Mouse (Mus musculus): ENCODE data around the gene Stmn1. TPM values are rescaled to one million over a fixed set of nuclear protein-coding genes. Genes with fewer than 3 reads are reported as not detected.
"Not testable (repeated sequence)": the region's sequence is repeated elsewhere in the genome, so short reads cannot be mapped to it uniquely, and the experiment has no call there.

Gene Stmn1
- polyA plus RNA-seq, 1 experiment from 2014 or later, result 1,522 TPM

DNA sequence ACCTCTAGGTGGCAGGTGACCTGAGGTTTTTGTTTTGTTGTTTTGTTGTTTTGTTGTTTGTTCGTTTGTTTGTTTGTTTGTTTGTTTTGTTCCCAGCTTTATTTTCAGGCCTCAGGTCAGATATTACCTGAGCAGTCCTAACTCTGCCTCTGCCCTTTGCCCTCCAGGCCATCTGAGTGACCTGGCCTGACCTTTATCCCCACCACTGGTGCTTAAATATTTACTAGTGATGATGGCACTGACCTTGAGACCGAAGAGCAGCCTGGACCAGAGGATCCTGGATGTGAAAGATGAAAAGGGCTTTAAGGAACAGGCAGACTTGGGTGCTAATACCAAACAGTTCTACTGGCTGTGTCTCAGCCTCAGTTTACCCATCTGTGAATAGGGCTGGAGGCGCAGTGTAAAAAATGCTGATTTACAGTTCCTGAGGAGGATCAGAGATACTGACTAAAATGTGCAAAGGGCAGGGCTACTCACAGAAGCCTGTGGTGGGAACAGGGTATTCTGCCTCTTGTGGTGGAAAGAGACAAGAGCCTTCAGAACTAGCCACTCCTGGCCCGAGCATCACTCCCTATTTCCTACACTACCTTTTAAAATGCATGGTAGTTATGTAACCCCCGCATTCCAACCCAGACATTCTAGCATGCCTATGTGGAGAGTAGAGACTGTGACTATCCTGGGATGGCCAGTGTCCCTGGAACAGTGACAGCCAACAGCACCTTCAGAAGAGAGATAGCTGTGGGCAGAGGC, 17.2 kb downstream of the Stmn1 start:
- Histone ChIP-seq H3K9ac (ENCODE audit: low read length) (no peak overlapping the region), H3K4me2 (ENCODE audit: low read length) (no peak overlapping the region), H3K36me3 (ENCODE audit: control insufficient read depth, insufficient read depth, low read length) (no peaks in the 10 kb centered on the region), H3K9me3 (ENCODE audit: control insufficient read depth, low read length) (no peaks in the 10 kb centered on the region), H3K27ac (ENCODE audit: low read depth) (no peak overlapping the region), H3K4me1 (replicated peaks; ENCODE audit: control insufficient read depth, insufficient read depth, low read length) (no peaks in the 10 kb centered on the region), H3K27me3 (replicated peaks; ENCODE audit: control insufficient read depth, insufficient read depth, low read length) (no peaks in the 10 kb centered on the region), H3K4me3 (ENCODE audit: low read depth, low read length) (no peak overlapping the region)
- ATAC-seq (replicated peaks; ENCODE audit: low FRiP score, low TSS enrichment, low read depth) (no peak), DNase-seq (ENCODE audit: low spot score) (no peak)
- 76% methylated on average over 5 of the region's 5 CpGs for WGBS

DNA sequence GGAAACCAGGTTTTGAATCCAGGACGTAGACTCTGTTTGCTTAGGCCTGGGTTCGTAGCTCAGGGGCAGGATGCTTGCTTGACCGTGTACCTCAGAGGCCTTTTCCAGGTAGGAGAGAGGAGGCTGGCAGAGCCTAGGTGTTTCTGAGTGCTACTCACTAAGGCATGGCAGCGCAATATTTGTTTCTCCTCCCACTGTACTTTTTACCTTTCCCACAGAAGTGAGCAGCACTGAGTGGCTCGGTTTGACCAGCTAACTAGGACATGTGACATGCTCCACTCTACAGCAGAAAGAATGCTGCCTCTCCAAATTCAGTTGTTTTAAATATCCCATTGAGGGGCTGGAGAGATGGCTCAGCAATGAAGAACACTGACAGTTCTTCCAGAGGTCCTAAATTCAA, 20.1 kb downstream of the Stmn1 start:
- Histone ChIP-seq H3K4me1 (replicated peaks; ENCODE audit: control insufficient read depth, insufficient read depth, low read length) (no peaks in the 10 kb centered on the region), H3K27ac (ENCODE audit: low read depth) (no peak overlapping the region), H3K9me3 (ENCODE audit: control insufficient read depth, low read length) (no peaks in the 10 kb centered on the region), H3K4me3 (ENCODE audit: low read depth, low read length) (no peak overlapping the region), H3K9ac (ENCODE audit: low read length) (no peak overlapping the region), H3K4me2 (ENCODE audit: low read length) (no peak overlapping the region), H3K36me3 (ENCODE audit: control insufficient read depth, insufficient read depth, low read length) (no peaks in the 10 kb centered on the region), H3K27me3 (replicated peaks; ENCODE audit: control insufficient read depth, insufficient read depth, low read length) (no peaks in the 10 kb centered on the region)
- 91% methylated on average over 5 of the region's 5 CpGs for WGBS
- DNase-seq (ENCODE audit: low spot score), result no peak
- no peak for ATAC-seq (replicated peaks; ENCODE audit: low FRiP score, low TSS enrichment, low read depth)

DNA sequence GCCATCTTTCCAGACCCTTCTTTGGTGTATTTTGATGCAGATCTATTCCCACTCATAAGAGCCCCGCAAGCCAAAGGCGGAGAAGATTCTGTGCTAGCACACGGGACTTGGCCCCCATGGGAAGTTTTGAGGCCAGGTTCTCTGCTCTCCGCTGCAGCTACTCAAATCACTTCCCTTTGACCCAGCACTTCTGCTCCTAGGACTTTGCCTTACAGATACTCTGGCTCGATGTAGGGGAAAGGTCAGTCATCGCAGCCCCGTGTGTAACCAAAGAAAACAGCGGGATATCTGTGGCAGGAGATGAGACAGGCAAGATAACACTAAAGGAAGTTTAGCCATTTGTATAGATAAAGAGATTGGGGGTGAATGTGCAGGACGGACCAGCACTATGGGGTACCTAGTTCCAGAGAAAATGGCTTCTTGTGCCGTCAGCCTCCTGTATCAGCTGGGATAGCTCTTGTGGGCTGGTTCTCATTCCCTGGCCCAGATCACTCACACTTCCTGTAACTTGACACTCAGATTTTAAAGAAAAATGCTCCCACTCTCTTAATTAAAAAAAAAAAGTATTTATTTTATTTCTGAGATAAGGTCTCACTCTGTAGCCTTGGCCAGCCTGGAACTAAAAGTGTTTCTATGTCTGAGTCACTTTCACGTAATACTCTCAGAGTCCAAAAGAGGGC, 22.0 kb downstream of the Stmn1 start:
- WGBS, result 82% methylated on average over 11 of the region's 11 CpGs
- Histone ChIP-seq H3K4me3 (ENCODE audit: low read depth, low read length) (no peak overlapping the region), H3K4me1 (replicated peaks; ENCODE audit: control insufficient read depth, insufficient read depth, low read length) (peaks cover 3% of the 10 kb centered on the region; the same call in 1 of the 2 replicates), H3K4me2 (ENCODE audit: low read length) (no peak overlapping the region), H3K27ac (ENCODE audit: low read depth) (no peak overlapping the region), H3K27me3 (replicated peaks; ENCODE audit: control insufficient read depth, insufficient read depth, low read length) (no peaks in the 10 kb centered on the region), H3K9ac (ENCODE audit: low read length) (no peak overlapping the region), H3K9me3 (ENCODE audit: control insufficient read depth, low read length) (no peaks in the 10 kb centered on the region), H3K36me3 (ENCODE audit: control insufficient read depth, insufficient read depth, low read length) (no peaks in the 10 kb centered on the region)
- DNase-seq (ENCODE audit: low spot score), result no peak
- no peak for ATAC-seq (replicated peaks; ENCODE audit: low FRiP score, low TSS enrichment, low read depth)

DNA sequence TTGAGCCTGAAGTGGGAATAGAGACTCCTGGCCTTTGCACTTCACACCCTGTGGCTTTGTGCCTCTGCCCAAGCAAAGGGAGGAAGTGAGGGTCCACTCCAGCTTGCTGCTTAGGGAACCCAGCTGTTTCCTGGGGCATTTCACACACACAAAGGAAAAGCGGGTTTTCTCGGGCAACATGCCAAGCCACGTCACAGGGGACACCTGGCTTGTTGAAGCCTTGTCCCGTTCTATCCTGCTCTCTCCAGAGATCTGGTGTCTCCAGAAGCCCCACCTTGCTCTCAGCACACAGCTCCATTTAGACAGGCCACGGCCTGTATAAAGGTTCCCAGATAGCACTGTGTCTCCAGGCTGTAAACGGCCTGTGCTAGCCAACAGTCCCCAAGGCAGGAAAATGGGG, 23.6 kb downstream of the Stmn1 start:
- no peak overlapping the region for H3K4me2 ChIP-seq (ENCODE audit: low read length)
- no peak overlapping the region for H3K9ac ChIP-seq (ENCODE audit: low read length)
- no peaks in the 10 kb centered on the region for H3K9me3 ChIP-seq (ENCODE audit: control insufficient read depth, low read length)
- WGBS, result 66% methylated on average over 6 of the region's 6 CpGs
- no peak overlapping the region for H3K4me3 ChIP-seq (ENCODE audit: low read depth, low read length)
- ATAC-seq (replicated peaks; ENCODE audit: low FRiP score, low TSS enrichment, low read depth) (no peak), DNase-seq (ENCODE audit: low spot score) (no peak)
- no peaks in the 10 kb centered on the region for H3K27me3 ChIP-seq (replicated peaks; ENCODE audit: control insufficient read depth, insufficient read depth, low read length)
- H3K27ac ChIP-seq (ENCODE audit: low read depth), result no peak overlapping the region
- H3K4me1 ChIP-seq (replicated peaks; ENCODE audit: control insufficient read depth, insufficient read depth, low read length), result peaks cover 7% of the 10 kb centered on the region
- H3K36me3 ChIP-seq (ENCODE audit: control insufficient read depth, insufficient read depth, low read length), result no peaks in the 10 kb centered on the region

DNA sequence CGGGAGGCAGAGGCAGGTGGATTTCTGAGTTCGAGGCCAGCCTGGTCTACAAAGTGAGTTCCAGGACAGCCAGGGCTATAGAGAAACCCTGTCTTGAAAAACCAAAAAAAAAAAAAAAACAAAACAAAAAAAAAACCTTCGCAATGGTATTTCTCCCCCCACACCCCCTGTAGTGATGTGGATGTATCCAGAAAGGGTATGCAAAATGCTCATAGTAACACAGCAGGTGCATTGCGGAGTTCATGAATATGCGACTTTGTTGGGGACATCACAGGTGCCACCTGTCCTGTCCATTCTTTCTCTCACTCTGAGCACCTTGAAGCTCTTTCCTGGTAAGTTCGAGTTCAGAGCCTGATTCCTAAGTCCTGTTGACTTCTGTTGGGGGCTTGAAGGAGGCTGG, 26.0 kb downstream of the Stmn1 start:
- WGBS, result 92% methylated on average over 6 of the region's 6 CpGs
- not testable (repeated sequence) for H3K4me3 ChIP-seq (ENCODE audit: low read depth, low read length); H3K27me3 ChIP-seq (replicated peaks; ENCODE audit: control insufficient read depth, insufficient read depth, low read length); H3K36me3 ChIP-seq (ENCODE audit: control insufficient read depth, insufficient read depth, low read length); DNase-seq (ENCODE audit: low spot score); H3K27ac ChIP-seq (ENCODE audit: low read depth); ATAC-seq (replicated peaks; ENCODE audit: low FRiP score, low TSS enrichment, low read depth); H3K9me3 ChIP-seq (ENCODE audit: control insufficient read depth, low read length); H3K9ac ChIP-seq (ENCODE audit: low read length); H3K4me2 ChIP-seq (ENCODE audit: low read length)
- peaks cover 15% of the 10 kb centered on the region for H3K4me1 ChIP-seq (replicated peaks; ENCODE audit: control insufficient read depth, insufficient read depth, low read length)

DNA sequence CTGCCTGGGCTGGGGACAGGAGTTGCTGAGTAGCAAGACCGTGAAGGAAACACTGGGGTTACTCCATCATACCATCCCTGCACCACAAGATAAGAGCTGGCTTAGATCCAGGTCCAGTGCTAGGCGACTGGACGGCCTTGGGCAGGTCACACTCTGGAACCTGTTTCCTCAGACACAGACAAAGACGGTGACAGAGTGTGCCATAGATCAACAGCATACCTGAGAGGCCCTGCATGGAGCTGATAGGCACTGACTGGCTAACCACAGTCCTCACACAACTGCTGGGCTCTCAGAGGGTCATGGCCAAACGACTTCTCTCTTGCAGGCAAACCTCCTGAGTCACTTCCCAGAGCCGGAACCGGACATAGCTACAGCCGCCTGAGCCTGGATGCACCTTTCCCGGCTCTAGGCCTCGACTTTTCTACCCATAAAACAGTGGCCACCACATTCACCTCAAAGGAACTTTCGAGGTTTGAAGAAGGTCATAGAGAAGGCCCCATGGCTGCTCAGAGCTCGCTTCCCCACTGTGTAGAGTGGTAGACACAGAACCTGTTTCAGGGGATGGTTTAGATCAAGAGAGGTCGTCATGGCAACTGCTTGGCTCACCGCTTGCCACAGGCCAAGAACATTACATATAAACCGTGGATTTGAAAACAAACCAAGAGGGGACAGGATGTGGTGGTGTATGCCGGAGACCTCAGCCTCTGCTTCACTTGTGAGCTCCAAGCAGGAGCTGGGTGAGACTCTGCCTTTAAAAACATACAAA, 26.8 kb downstream of the Stmn1 start:
- H3K4me2 ChIP-seq (ENCODE audit: low read length), result no peak overlapping the region
- H3K4me3 ChIP-seq (ENCODE audit: low read depth, low read length), result no peak overlapping the region
- no peak overlapping the region for H3K27ac ChIP-seq (ENCODE audit: low read depth)
- 65% methylated on average over 16 of the region's 16 CpGs for WGBS
- no peaks in the 10 kb centered on the region for H3K9me3 ChIP-seq (ENCODE audit: control insufficient read depth, low read length)
- H3K4me1 ChIP-seq (replicated peaks; ENCODE audit: control insufficient read depth, insufficient read depth, low read length), result peaks cover 15% of the 10 kb centered on the region
- DNase-seq (ENCODE audit: low spot score) (no peak), ATAC-seq (replicated peaks; ENCODE audit: low FRiP score, low TSS enrichment, low read depth) (no peak)
- no peaks in the 10 kb centered on the region for H3K36me3 ChIP-seq (ENCODE audit: control insufficient read depth, insufficient read depth, low read length)
- no peaks in the 10 kb centered on the region for H3K27me3 ChIP-seq (replicated peaks; ENCODE audit: control insufficient read depth, insufficient read depth, low read length)
- no peak overlapping the region for H3K9ac ChIP-seq (ENCODE audit: low read length)

DNA sequence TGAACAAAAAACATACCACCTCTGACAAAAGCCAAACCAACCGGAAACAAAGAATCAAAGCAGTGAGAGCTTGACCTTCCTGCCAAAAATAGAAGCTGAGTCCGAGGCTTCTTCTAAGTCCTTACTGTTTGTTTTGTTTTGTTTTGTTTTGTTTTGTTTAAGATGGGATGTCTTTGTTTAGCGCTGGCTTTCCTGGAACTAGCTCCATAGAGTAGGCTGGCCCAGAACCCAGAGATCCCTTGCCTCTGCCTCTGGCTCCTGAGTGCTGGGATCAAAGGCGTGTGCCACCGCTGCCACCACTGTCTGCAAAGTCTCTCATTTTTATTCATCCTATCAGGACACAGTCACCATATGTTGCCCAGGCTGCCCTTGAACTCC, 27.4 kb downstream of the Stmn1 start:
- no peak overlapping the region for H3K4me3 ChIP-seq (ENCODE audit: low read depth, low read length)
- no peak for DNase-seq (ENCODE audit: low spot score)
- H3K36me3 ChIP-seq (ENCODE audit: control insufficient read depth, insufficient read depth, low read length), result no peaks in the 10 kb centered on the region
- no peaks in the 10 kb centered on the region for H3K9me3 ChIP-seq (ENCODE audit: control insufficient read depth, low read length)
- no peak overlapping the region for H3K9ac ChIP-seq (ENCODE audit: low read length)
- H3K4me1 ChIP-seq (replicated peaks; ENCODE audit: control insufficient read depth, insufficient read depth, low read length), result peaks cover 15% of the 10 kb centered on the region
- no peaks in the 10 kb centered on the region for H3K27me3 ChIP-seq (replicated peaks; ENCODE audit: control insufficient read depth, insufficient read depth, low read length)
- ATAC-seq (replicated peaks; ENCODE audit: low FRiP score, low TSS enrichment, low read depth), result no peak
- 70% methylated on average over 5 of the region's 5 CpGs for WGBS
- H3K4me2 ChIP-seq (ENCODE audit: low read length), result no peak overlapping the region
- H3K27ac ChIP-seq (ENCODE audit: low read depth), result no peak overlapping the region

DNA sequence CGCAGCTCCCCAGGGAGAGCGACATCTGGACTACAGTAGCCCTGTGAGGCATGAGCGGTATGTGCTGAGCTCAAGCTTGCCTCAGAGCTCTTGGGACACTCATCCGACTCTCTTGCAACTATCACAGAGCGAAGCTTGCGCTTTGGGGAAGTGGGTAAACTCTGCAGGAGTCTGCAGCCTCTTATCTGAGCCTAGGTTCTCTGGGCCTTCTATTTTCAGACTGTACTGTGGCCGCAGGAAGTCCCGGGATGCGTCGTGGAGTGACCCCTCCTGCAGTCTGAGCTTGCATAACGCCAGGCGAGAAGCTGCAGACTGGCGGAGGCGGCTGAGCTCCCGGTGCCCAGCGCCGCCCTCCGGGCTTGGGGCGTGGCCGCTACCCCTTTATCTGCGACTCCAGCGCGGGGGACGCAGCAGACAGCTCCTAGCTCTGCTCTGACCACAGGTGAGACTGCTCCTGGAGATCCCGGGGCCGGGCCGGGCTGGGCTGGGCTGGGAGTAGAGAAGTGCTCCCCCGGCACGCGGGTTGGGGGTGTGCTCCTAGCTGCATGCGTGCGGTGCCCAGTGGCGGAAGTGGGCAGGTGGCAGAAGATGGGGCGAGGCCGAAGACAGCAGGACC, 28.6 kb downstream of the Stmn1 start, which contains the start of gene Paqr7:
Gene Paqr7 (plus strand): TSS at position 103 of the 616 bp plus-strand sequence.
- peak within 1 kb of the TSS; percentile 98 for H3K4me2 ChIP-seq (ENCODE audit: low read length)
- H3K9me3 ChIP-seq (ENCODE audit: control insufficient read depth, low read length), result no peaks in the 10 kb centered on the region
- no peaks in the 10 kb centered on the region for H3K36me3 ChIP-seq (ENCODE audit: control insufficient read depth, insufficient read depth, low read length)
- H3K27me3 ChIP-seq (replicated peaks; ENCODE audit: control insufficient read depth, insufficient read depth, low read length), result no peaks in the 10 kb centered on the region
- peaks cover 15% of the 10 kb centered on the region for H3K4me1 ChIP-seq (replicated peaks; ENCODE audit: control insufficient read depth, insufficient read depth, low read length)
- peak; percentile 76 for DNase-seq (ENCODE audit: low spot score)
- peak within 1 kb of the TSS; percentile 53 for H3K4me3 ChIP-seq (ENCODE audit: low read depth, low read length)
- H3K9ac ChIP-seq (ENCODE audit: low read length), result peak within 1 kb of the TSS; percentile 53
- ATAC-seq (replicated peaks; ENCODE audit: low FRiP score, low TSS enrichment, low read depth), result peak; percentile 66
- H3K27ac ChIP-seq (ENCODE audit: low read depth), result no peak within 1 kb of the TSS
- 5% methylated on average over 35 of the region's 35 CpGs for WGBS
